Mouse (Mus musculus) lung, adult 2 months (tissue): ENCODE results near the gene Mapk12. TPM values are rescaled to one million over a fixed set of nuclear protein-coding genes. Genes with fewer than 3 reads are reported as not detected.

Experiments
- DNase-seq: peaks from one replicate; pipeline ENCODE4 v3.0.0; 2022
- H3K4me1 ChIP-seq: fragments of 200-500 bp; 2 replicates; pipeline ENCODE4 v1.6.1; 2011; ENCODE audit warnings: low read length; ENCODE audit not compliant: control insufficient read depth, insufficient read depth
- H3K4me3 ChIP-seq: fragments of 200-500 bp; replicated peaks from 2 replicates; pipeline ENCODE3; 2011; ENCODE audit warnings: low read depth, mild to moderate bottlenecking, control low read depth, low read length; ENCODE audit errors: extremely low read depth
- CTCF ChIP-seq: fragments of 200-500 bp; IDR thresholded peaks from 2 replicates; pipeline ENCODE4 v1.5.1; 2011; ENCODE audit warnings: mild to moderate bottlenecking, low read length, control low read depth; ENCODE audit not compliant: insufficient read depth
- POLR2A ChIP-seq: fragments of 200-500 bp; IDR thresholded peaks from 2 replicates; pipeline ENCODE4 v1.6.1; 2011; ENCODE audit warnings: low read depth, mild to moderate bottlenecking, control low read depth, low read length, borderline replicate concordance; ENCODE audit errors: extremely low read depth
- WGBS: fragments of 180-500 bp; shearing (Covaris S2); methylation state at CpG from one replicate; pipeline ENCODE4 v1.1.7; 2018; 5-methylcytosine and 5-hydroxymethylcytosine counted together
- polyA plus RNA-seq: library from polyadenylated mRNA; depleted of rRNA; stranded (reverse); fragments of >200 nt; gene quantifications from 2 replicates; pipeline ENCODE4 v1.2.3, GENCODE M21; 2012; rRNA removed

The Mapk12 gene
- polyA plus RNA-seq, 1 experiment = 32.2 TPM

DNA sequence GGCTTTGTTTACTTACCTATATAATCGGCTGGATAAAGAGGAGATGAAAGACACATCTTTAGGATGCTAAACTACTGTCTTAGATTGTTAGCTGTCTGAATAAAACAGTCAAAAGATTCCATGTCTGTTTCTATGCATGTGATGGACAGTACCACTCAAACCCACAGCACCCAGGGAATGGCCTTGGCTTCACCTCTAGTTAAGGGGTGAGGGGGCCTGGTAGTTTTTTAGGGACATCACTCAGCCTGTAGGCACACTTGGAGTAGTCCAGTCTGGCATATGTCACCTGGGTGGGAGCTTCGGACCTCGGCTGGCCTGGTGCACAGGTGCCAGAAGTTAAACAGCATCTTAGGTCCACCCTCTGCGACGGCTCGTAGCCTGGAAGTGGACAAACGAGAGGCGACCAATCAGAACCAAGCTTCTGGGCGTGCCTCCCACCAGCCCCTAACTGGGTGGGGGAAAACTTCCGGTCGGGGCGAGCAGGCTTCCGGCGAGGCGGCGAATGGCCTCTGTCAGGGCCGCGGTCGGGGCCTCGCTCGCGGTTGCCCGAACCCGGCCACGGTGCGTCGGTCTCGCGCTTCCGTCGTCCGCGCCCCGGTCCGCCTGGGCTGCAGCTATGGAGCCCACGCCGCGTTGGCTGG lies 51.8 kb downstream of the Mapk12 start, which contains the start of gene Selenoo:
Gene Selenoo, plus strand, starts transcription at position 478 of the 641 bp plus-strand sequence.
- Histone ChIP-seq H3K4me3 (peak within 1 kb of the TSS; percentile 80), H3K4me1 (no peaks in the 10 kb centered on the region)
- no peak for TF ChIP-seq CTCF
- peak; percentile 91 for TF ChIP-seq POLR2A
- 2% methylated on average over 38 of the region's 38 CpGs for WGBS
- DNase-seq = peak; percentile 89

DNA sequence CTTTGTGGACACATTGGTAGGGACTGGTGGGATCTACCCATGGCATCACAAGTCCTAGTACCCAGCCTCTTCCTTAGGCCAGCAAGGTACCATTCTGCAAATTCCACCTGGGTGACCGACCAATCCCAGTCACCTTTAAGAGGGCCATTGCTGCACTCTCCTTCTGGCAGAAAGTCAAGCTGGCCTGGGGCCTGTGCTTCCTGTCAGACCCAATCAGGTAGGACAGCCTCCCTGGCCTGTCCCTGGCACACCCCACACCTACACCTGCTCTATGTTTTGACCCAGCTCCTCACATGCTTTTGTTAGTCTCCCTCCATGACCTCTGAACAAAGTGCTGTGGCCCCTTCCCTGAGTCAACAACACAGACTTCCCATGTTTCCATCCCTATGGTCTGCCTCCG lies 55.7 kb downstream of the Mapk12 start:
- WGBS = 79% methylated on average over 2 of the region's 2 CpGs
- H3K4me3 ChIP-seq = no peak overlapping the region
- H3K4me1 ChIP-seq = no peaks in the 10 kb centered on the region
- no peak for DNase-seq
- TF ChIP-seq POLR2A = no peak
- TF ChIP-seq CTCF = no peak

DNA sequence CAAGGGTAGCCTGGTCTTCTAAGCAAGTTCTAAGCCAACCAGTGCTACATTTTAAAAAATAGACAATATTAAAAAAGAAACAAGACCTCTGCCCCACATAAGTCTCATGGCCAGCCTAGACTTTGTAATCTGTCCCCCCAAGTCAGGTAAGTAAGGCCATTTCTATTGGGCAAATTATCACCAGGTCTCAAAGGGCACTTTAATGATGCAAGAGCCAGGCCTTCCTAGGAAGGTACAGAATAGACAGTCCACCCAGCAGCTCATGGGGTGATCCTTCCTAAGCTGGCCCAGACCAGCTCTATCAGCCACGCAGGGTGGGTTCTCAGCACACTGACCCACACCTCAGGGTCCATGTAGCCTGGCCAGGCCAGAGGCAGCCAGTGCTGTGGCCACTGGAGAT lies 56.6 kb downstream of the Mapk12 start:
- TF ChIP-seq POLR2A (no peak), CTCF (no peak)
- no peak for DNase-seq
- no peak overlapping the region for H3K4me3 ChIP-seq
- 100% methylated on average over 1 of the region's 1 CpGs for WGBS
- no peaks in the 10 kb centered on the region for H3K4me1 ChIP-seq

Other genes with a start within 250 kb of the Mapk12 start
- 0.45 and 0.65 TPM in 2 replicates for gene Ttll8, start 186.3 kb downstream of the Mapk12 start, polyA plus RNA-seq
- 29.5 and 30.2 TPM in 2 replicates for gene Mlc1, start 161.7 kb downstream of the Mapk12 start, polyA plus RNA-seq
- 0.23 and 0.43 TPM in 2 replicates for gene Mov10l1, start 157.8 kb downstream of the Mapk12 start, polyA plus RNA-seq
- gene Panx2, start 81.0 kb downstream of the Mapk12 start, polyA plus RNA-seq = 0.28 and 0.36 TPM in 2 replicates
- 49.3 and 64.3 TPM in 2 replicates for gene Trabd, start 65.6 kb downstream of the Mapk12 start, polyA plus RNA-seq
- gene Selenoo, start 51.6 kb downstream of the Mapk12 start, polyA plus RNA-seq = 37.1 and 42.8 TPM in 2 replicates
- gene Tubgcp6, start 17.6 kb downstream of the Mapk12 start, polyA plus RNA-seq = 27.1 and 30.3 TPM in 2 replicates
- 39.8 and 46.9 TPM in 2 replicates for gene Hdac10, start 12.0 kb downstream of the Mapk12 start, polyA plus RNA-seq
- 13.7 and 14.0 TPM in 2 replicates for gene Mapk11, start 8.9 kb upstream of the Mapk12 start, polyA plus RNA-seq
- 204 and 210 TPM in 2 replicates for gene Plxnb2, start 40.1 kb upstream of the Mapk12 start, polyA plus RNA-seq
- 15.6 and 17.2 TPM in 2 replicates for gene Dennd6b, start 55.8 kb upstream of the Mapk12 start, polyA plus RNA-seq
- 153 and 372 TPM in 2 replicates for gene Ppp6r2, start 70.8 kb upstream of the Mapk12 start, polyA plus RNA-seq
- gene Sbf1, start 174.6 kb upstream of the Mapk12 start, polyA plus RNA-seq = 188 and 208 TPM in 2 replicates
- 0.14 and 0.75 TPM in 2 replicates for gene Adm2, start 182.0 kb upstream of the Mapk12 start, polyA plus RNA-seq
- 0.24 and 1.2 TPM in 2 replicates for gene Miox, start 193.7 kb upstream of the Mapk12 start, polyA plus RNA-seq
- gene Lmf2, start 215.0 kb upstream of the Mapk12 start, polyA plus RNA-seq = 81.7 and 84.4 TPM in 2 replicates
- 105 and 117 TPM in 2 replicates for gene Ncaph2, start 215.0 kb upstream of the Mapk12 start, polyA plus RNA-seq
- 57.7 and 65.5 TPM in 2 replicates for gene Sco2, start 233.1 kb upstream of the Mapk12 start, polyA plus RNA-seq
- 14.4 and 21.5 TPM in 2 replicates for gene Tymp, start 236.3 kb upstream of the Mapk12 start, polyA plus RNA-seq
- gene Odf3b, start 238.6 kb upstream of the Mapk12 start, polyA plus RNA-seq = 106 and 138 TPM in 2 replicates
- 0.03 and 0.07 TPM in 2 replicates for gene Klhdc7b, start 244.2 kb upstream of the Mapk12 start, polyA plus RNA-seq